Mouse (Mus musculus) heart, adult 8-10 months (tissue): ENCODE measurements around the gene Xrn2. TPM values are rescaled to one million over a fixed set of nuclear protein-coding genes. Genes with fewer than 3 reads are reported as not detected.

Experiments used
- DNase-seq: peaks from one replicate; pipeline ENCODE4 v3.0.0; 2022; ENCODE audit warnings: low spot score
- total RNA-seq, 4 experiments: library from RNA; stranded (reverse); gene quantifications; 2 replicates each; pipeline ENCODE4 v1.2.4; 2022

Gene Xrn2
- total RNA-seq, 4 experiments from 2014 or later, result 20.7 to 28.7 (median 25.9) TPM

GRCm38 (mm10) chr2:147053229-147053892 is 40.6 kb downstream of the Xrn2 start:
- no peak for DNase-seq

- DNase-seq, result no peak
These were observed 54.9 kb downstream of the Xrn2 start for GRCm38 (mm10) chr2:147067480-147068246.

DNA sequence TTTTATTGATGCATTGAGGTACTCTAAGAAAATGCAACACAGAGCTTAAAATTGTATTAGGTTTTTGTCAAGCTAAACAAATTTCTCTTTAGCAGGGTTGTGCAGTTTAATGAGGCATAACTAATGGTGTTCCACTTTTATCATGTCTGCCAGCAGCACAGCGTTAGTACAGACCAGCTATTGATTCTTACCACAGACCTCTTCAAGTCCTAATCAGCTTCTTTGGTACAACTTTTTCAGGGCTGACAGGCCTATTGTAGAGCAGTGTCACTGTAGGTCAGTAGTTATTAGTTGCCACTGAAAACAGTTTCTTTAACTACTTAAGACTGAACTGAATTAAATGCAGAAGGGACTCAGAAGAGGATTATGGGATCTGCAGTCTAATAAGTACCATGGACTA is 56.3 kb downstream of the Xrn2 start:
- DNase-seq, result no peak

GRCm38 (mm10) chr2:147070305-147070704 is 57.5 kb downstream of the Xrn2 start:
- DNase-seq, result no peak

DNA sequence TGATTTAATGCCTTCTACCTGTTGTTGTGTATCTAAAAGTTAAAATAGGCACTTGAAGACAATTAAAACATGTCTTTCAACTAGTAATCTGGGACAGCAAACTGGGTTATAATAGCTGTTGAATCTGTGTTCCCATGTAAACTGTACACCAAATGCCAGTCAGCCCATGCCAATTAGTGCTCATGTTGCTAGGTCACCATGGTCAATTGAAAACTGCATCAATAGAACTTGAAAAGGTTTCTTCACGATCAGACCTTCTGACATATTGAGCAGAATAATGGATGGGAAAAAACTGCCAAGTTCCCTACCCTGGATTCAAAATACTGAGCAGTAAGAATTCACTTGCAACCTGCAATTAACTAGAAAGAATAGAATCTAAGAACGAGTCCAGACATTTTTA is 61.2 kb downstream of the Xrn2 start:
- DNase-seq, result no peak

GRCm38 (mm10) chr2:147074399-147074798 is 61.6 kb downstream of the Xrn2 start:
- no peak for DNase-seq

- no peak for DNase-seq
These were observed 69.6 kb downstream of the Xrn2 start for GRCm38 (mm10) chr2:147082391-147082790.

DNA sequence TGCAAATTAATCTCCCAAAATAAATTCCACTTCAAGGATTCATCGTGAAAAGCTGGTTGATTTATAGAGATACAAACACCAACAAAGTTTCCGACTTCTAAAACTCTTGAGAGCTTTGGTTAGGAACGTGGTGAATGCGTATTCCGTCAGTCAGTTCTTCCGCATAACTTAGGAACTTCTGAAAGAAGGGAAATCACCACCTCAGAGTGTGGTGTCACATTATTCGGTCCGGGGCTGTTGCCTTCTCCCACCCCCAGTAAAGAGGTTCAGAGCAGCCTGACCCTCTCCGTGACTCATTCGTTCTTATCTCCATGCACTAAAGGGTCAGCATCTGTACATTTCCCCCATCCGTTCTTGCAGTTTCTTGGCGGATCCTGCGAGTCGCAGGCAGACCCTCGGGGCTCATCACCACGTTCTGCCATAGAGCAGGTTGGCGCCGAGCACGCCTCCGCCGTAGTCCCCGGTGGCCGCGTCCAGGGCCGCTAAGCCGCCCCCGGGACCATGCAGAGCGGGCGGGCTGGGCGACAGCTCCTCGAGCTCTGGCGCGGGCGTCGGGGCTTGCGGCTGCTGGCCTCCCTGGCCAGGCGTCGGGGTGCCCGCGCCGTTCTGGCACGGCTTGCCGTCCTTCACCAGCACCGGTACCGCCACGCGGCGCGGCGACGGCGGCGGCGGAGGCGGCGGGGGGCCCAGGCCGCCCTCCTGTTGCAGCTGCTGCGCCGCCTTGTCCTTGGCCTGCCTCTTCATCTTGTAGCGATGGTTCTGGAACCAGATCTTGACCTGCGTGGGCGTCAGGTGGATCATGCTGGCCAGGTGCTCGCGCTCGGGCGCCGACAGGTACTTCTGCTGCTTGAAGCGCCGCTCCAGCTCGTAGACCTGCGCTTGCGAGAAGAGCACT is 70.9 kb downstream of the Xrn2 start:
- no peak for DNase-seq

DNA sequence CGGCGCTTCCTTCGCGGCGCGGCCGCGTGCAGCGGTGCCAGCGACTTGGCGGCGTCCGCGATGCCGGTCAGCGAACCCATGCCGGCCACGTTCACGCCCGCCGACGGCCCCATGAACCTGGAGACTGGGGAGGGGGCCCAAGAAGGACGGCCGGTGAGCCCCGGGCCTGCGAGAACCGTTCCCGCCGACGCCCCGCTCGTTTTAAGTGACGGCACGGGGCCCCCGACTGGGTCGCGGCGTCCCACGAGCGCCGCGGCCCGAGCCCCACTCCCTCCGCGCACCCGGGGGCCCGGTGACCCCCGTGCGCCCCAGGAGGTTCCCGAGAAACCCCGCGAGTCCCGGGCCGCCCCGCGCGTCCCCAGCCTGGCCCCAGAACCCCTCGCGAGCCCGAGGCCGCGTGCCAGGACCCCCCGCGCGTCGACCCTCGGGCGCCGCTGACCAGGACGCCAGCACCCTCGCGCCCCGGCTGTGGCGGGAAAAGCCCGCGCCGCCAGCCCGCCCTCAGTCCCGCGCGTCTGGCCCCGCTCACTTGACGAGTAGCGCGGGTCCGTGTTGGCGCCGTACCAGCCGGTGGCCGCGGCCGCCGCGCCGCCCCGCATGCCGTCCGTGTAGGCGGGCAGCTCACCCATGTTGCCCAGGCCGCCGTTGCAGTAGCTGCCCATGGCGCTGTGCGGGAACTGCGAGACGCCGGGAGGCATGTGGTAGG is 71.7 kb downstream of the Xrn2 start:
- DNase-seq, result no peak

DNA sequence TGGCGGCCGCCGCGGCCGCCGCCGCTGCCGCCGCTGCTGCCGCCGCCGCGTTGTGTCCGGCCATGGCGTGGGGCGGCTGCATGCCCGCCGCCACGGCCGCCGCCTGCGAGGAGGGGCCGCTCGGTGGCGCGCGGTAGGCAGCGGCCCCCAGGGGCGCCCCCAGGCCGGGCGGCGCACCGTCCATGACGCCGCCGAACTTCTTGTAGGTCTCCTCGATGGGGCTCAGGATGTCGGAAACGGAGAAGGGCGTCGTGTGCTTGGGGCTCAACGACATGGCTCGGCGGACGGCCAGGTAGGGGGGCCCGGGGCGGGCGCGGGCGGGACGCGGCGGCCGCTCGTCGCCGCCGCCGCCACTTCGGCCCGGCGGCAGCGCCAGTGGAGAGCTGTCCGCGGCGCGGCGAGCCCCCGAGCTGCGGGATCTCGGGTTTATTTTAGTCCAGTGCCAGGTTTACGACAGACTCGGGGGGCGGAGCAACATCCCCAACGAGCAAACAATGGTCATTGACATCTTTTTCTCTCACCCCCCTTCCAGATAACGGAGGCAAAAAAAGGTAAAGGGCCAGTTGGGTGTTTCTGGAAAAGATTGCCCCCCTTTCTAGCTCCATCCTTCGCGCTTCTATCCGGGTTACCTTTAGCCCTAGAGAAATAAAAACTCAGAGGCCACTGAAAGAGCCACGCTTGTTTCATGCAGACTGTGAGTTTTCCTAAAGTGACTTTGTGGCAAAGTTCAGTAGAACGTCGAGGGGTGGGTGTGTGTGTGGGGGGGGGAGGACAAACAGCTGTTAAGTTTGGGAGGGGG is 72.5 kb downstream of the Xrn2 start, which contains the start of gene Nkx2-4:
Gene Nkx2-4 (minus strand): TSS at position 374 of the 799 bp plus-strand sequence.
- no peak for DNase-seq

DNA sequence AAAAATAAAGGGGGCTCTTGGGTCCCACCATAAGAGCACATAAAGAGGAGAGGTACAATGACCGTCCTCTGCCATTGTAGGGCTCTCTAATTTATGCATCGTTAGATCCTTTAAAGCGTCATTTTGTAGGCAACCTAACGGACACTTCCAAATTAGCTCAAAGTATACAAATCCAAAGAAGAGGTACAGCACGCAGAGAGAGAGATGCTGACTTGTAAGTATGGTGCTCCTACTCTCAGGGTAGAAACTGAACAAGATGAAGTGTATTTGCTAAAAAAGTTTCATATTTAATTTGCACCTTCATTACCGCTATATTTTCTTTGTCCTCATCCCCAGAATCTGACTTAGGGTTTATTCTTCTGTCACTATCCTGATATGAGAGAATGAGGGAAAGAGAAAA is 73.1 kb downstream of the Xrn2 start:
- no peak for DNase-seq

DNA sequence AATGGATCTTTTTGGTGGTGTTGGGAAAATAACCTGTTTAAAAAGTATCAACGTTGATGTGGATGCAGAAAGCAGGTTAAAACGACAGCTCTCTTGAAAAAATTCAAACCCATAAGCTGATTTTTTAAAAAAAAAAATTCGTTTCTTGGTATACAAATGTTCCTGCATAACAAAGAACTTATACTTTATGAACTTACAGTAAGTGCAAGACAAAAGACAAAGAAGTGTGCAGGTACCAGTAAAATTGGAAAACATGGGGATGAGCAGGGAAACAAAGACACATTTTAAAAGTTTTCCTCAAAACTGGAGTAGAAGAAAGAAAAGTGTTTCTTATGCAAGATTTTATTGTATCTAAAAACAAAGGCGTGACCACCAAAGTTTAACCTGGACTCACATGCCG is 73.6 kb downstream of the Xrn2 start:
- DNase-seq, result no peak

DNA sequence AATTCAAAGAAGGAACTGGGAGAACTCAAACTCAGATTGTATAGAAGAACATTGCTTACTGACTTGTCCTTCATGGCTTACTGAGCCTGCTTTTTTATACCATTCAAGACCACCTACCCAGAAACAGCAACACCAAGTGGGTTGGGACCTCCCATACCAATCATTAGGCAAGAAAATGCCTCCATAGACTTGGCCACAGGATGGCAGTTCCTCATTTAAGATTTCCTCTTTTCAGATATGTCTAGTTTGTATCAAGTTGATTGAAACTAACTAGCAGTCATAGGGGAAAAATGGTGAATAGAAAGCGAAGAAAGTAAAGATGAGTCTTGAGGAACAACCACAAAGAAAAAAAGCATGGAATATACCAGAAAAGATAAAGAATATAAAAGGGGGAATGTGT is 106.9 kb downstream of the Xrn2 start:
- DNase-seq, result no peak

DNA sequence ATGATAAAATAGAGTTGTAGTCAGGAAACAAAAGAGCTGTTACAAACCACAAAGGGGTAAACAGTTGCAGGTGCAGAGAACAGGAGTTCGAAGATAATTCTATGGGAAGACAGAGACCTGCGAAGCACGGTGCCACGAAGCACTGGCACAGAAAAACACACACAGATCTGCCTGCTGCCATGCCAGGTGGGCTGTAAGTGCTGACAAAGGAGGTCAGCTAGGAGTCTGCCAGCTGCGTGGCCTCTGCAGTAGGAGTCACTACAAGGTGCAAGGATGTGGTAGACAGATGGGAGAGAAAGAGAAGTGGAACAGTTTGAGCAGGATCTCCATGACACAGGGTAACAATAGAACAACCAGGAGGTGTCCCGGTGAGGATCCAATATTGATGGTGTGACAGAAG is 114.6 kb downstream of the Xrn2 start:
- DNase-seq, result no peak

Other genes with a start within 250 kb of the Xrn2 start
- gene Kiz, start 157.1 kb upstream of the Xrn2 start, total RNA-seq, result 100 to 1,000 TPM; 111 to 137 (median 121) TPM
- gene Nkx2-4, start 72.4 kb downstream of the Xrn2 start, total RNA-seq, result not detected
- not detected for gene Nkx2-2, start 181.2 kb downstream of the Xrn2 start, total RNA-seq